Mouse (Mus musculus) ES-E14 (cell line): ENCODE measurements at regions not wholly inside any gene's neighbourhood (a gene's known extent, or its start where the extent isn't known, plus 50 kb on each side); places are given as distances from the start of the nearest gene placed in this dataset.

Source experiments
- DNase-seq: peaks from one replicate; pipeline ENCODE4 v3.0.0-alpha.2; 2013; ENCODE audit warnings: low read depth, low spot score
- H3K27ac ChIP-seq: 2 replicates; pipeline ENCODE4 v1.5.1; 2012; ENCODE audit warnings: low read depth, mild to moderate bottlenecking, low read length, moderate library complexity, mixed read lengths; ENCODE audit not compliant: poor library complexity, insufficient read depth, severe bottlenecking
- H3K36me3 ChIP-seq: 2 replicates; pipeline ENCODE4 v1.6.1; 2012; ENCODE audit warnings: mild to moderate bottlenecking, low read length, moderate library complexity, mixed read lengths; ENCODE audit not compliant: control insufficient read depth, poor library complexity, insufficient read depth, severe bottlenecking
- H3K4me1 ChIP-seq, 2 experiments: fragments of 150-350 bp in 1 of 2; sonication (generic) in 1 of 2; 2 replicates each; pipeline ENCODE4 v1.6.1; 2012; ENCODE audit warnings: low read length in 2 of 2, mild to moderate bottlenecking in 1 of 2, mixed read lengths in 1 of 2; ENCODE audit not compliant: control insufficient read depth in 2 of 2, insufficient read depth in 2 of 2, poor library complexity in 1 of 2
- H3K4me3 ChIP-seq, 2 experiments: fragments of 150-350 bp in 1 of 2; sonication (generic) in 1 of 2; 2 replicates each; pipeline ENCODE4 v1.5.1; 2012; ENCODE audit warnings: low read length in 2 of 2, low read depth in 1 of 2, mild to moderate bottlenecking in 1 of 2, mixed read lengths in 1 of 2; ENCODE audit not compliant: insufficient read depth in 1 of 2, poor library complexity in 1 of 2, severe bottlenecking in 1 of 2
- H3K9ac ChIP-seq: 2 replicates; pipeline ENCODE4 v1.6.1; 2012; ENCODE audit warnings: low read depth, mild to moderate bottlenecking, low read length, mixed read lengths; ENCODE audit not compliant: poor library complexity, insufficient read depth, severe bottlenecking
- H3K9me3 ChIP-seq: fragments of 150-350 bp; sonication (generic); 2 replicates; pipeline ENCODE4 v1.6.1; 2012; ENCODE audit warnings: low read depth, mild to moderate bottlenecking, low read length; ENCODE audit not compliant: control insufficient read depth, insufficient read depth
- CHD2 ChIP-seq: IDR thresholded peaks from 2 replicates; pipeline ENCODE4 v1.6.1; 2014; ENCODE audit warnings: mild to moderate bottlenecking, low read depth, low read length, inconsistent platforms
- HCFC1 ChIP-seq: IDR thresholded peaks from 2 replicates; pipeline ENCODE4 v1.6.1; 2012; ENCODE audit warnings: low read length, inconsistent platforms, borderline replicate concordance; ENCODE audit not compliant: insufficient read depth
- MAFK ChIP-seq: IDR thresholded peaks from 2 replicates; pipeline ENCODE4 v1.6.1; 2014; ENCODE audit warnings: mild to moderate bottlenecking, low read depth, low read length, inconsistent platforms; ENCODE audit not compliant: insufficient read depth
- ZC3H11A ChIP-seq: IDR thresholded peaks from 2 replicates; pipeline ENCODE4 v1.6.1; 2012; ENCODE audit warnings: low read depth, mild to moderate bottlenecking, inconsistent platforms, low read length, borderline replicate concordance
- ZNF384 ChIP-seq: IDR thresholded peaks from 2 replicates; pipeline ENCODE4 v1.6.1; 2012; ENCODE audit warnings: low read depth, low read length, inconsistent platforms
- in situ Hi-C, 2 experiments: fragments of 600-800 bp; cut with MboI; formaldehyde crosslinking; loops; one replicate each; pipeline ENCODE4 v1.15.1; 2025; ENCODE audit warnings: low sequenced_read_pairs in 2 of 2, inconsistent platforms in 1 of 2; ENCODE audit not compliant: unreplicated experiment in 2 of 2

GRCm38 (mm10) chr9:80683030-80683692 is 217.9 kb upstream of the Impg1 start:
- H3K4me3 ChIP-seq, result no peak overlapping the region
- no peak for DNase-seq
- no peaks in the 10 kb centered on the region for H3K4me1 ChIP-seq
- in situ Hi-C loops, result no loop called here
- H3K9me3 ChIP-seq, result no peaks in the 10 kb centered on the region
- H3K9ac ChIP-seq, result no peak overlapping the region
- no peaks in the 10 kb centered on the region for H3K36me3 ChIP-seq
- no peak overlapping the region for H3K27ac ChIP-seq
- TF ChIP-seq HCFC1, result no peak
- TF ChIP-seq CHD2, result no peak
- no peak for TF ChIP-seq MAFK
- TF ChIP-seq ZNF384, result no peak
- TF ChIP-seq ZC3H11A, result no peak

GRCm38 (mm10) chr9:80681709-80682108 is 216.4 kb upstream of the Impg1 start:
- Histone ChIP-seq H3K4me1 (no peaks in the 10 kb centered on the region), H3K9ac (no peak overlapping the region), H3K9me3 (no peaks in the 10 kb centered on the region), H3K4me3 (no peak overlapping the region), H3K36me3 (no peaks in the 10 kb centered on the region), H3K27ac (no peak overlapping the region)
- in situ Hi-C loops, result no loop called here
- no peak for TF ChIP-seq MAFK
- no peak for TF ChIP-seq CHD2
- no peak for TF ChIP-seq ZNF384
- no peak for TF ChIP-seq HCFC1
- no peak for TF ChIP-seq ZC3H11A
- no peak for DNase-seq

GRCm38 (mm10) chr9:80671483-80671882 is 206.2 kb upstream of the Impg1 start:
- H3K4me3 ChIP-seq, result no peak overlapping the region
- no peaks in the 10 kb centered on the region for H3K36me3 ChIP-seq
- no peaks in the 10 kb centered on the region for H3K4me1 ChIP-seq
- no peak for TF ChIP-seq ZNF384
- no peak for TF ChIP-seq HCFC1
- no peak for TF ChIP-seq CHD2
- no peak for TF ChIP-seq ZC3H11A
- TF ChIP-seq MAFK, result no peak
- no peaks in the 10 kb centered on the region for H3K9me3 ChIP-seq
- H3K27ac ChIP-seq, result no peak overlapping the region
- in situ Hi-C loops, result no loop called here
- no peak for DNase-seq
- no peak overlapping the region for H3K9ac ChIP-seq

GRCm38 (mm10) chr9:80668575-80669248 is 203.4 kb upstream of the Impg1 start:
- no peak for TF ChIP-seq HCFC1
- no peak for TF ChIP-seq MAFK
- no peak for TF ChIP-seq ZNF384
- Histone ChIP-seq H3K4me3 (no peak overlapping the region), H3K36me3 (no peaks in the 10 kb centered on the region), H3K9ac (no peak overlapping the region), H3K27ac (no peak overlapping the region), H3K4me1 (no peaks in the 10 kb centered on the region), H3K9me3 (no peaks in the 10 kb centered on the region)
- in situ Hi-C loops, result no loop called here
- DNase-seq, result no peak

GRCm38 (mm10) chr9:80658755-80659154 is 193.5 kb upstream of the Impg1 start:
- Histone ChIP-seq H3K27ac (no peak overlapping the region), H3K9me3 (no peaks in the 10 kb centered on the region), H3K4me3 (no peak overlapping the region), H3K36me3 (no peaks in the 10 kb centered on the region), H3K9ac (no peak overlapping the region), H3K4me1 (no peaks in the 10 kb centered on the region)
- in situ Hi-C loops, result no loop called here
- TF ChIP-seq MAFK (no peak), HCFC1 (no peak), ZC3H11A (no peak), CHD2 (no peak), ZNF384 (no peak)
- DNase-seq, result no peak
